In the genomic region with DNA sequence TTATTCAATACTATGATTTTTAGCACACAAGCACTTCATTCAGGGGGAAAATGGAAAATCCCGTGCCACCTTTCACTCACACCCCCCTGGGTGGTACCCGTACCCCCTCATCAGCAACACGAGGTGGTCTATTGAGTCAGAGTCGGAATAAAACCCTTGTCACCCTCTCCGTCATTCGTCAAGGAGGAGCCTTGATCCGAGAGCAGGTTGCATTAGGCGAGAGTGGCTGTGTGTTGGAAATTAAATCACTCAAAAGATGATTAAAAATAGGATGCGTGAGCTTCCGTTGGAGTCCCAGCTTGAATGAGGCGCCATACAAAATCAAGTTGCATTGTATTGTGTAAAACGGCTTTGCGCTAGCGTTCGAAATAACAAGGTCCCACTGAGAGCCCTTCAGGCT, we compare ENCODE assay signal across 32 mouse cellular contexts.
DNase-seq lines count a peak whose midpoint lies in the region; ATAC-seq lines count a peak whose summit lies in the region.
"Had no signal": no experiment of that assay in that cellular context is flagged by ENCODE, and none has a peak within 500 bp of the region (broad histone marks: within the 10 kb centered on the region; RNA-seq: fewer than 3 reads in every experiment).

No protein-coding gene starts in this region.

- no peak for ATAC-seq in forebrain, embryonic 13.5 days
- ATAC-seq in forebrain, embryonic 12.5 days (ENCODE audit: low FRiP score): no peak
- no peak for ATAC-seq in midbrain, embryonic 14.5 days (ENCODE audit: low FRiP score, low TSS enrichment)
- ATAC-seq in midbrain, embryonic 15.5 days (replicated peaks): no peak
- ATAC-seq in forebrain, embryonic 16.5 days: no peak
- ATAC-seq: intestine, embryonic 15.5 days; Patski had no signal

- intact Hi-C loops in heart, postnatal 10 days (cut with DNase I): no loop called here

- no peaks in the 10 kb centered on the region for H3K36me3 ChIP-seq in forebrain, embryonic 13.5 days (ENCODE audit: poor library complexity, severe bottlenecking)
- H3K36me3 ChIP-seq in forebrain, embryonic 12.5 days (replicated peaks): no peaks in the 10 kb centered on the region
- H3K36me3 ChIP-seq in midbrain, embryonic 14.5 days (ENCODE audit: control insufficient read depth, insufficient read depth, low read length): no peaks in the 10 kb centered on the region
- no peaks in the 10 kb centered on the region for H3K36me3 ChIP-seq in midbrain, embryonic 15.5 days (replicated peaks)
- no peaks in the 10 kb centered on the region for H3K36me3 ChIP-seq in forebrain, embryonic 16.5 days (ENCODE audit: control insufficient read depth, insufficient read depth)
- H3K36me3 ChIP-seq: embryonic facial prominence, embryonic 10.5 days; embryonic facial prominence, embryonic 13.5 days; G1E; heart, embryonic 12.5 days; heart, embryonic 15.5 days; hindbrain, embryonic 12.5 days; hindbrain, embryonic 15.5 days; intestine, embryonic 15.5 days had no signal

- H3K4me1 ChIP-seq in forebrain, embryonic 13.5 days: peaks cover 27% of the 10 kb centered on the region
- 0 out of 2 replicates have a peak, but pooled peaks cover 7% of the 10 kb centered on the region for H3K4me1 ChIP-seq in forebrain, embryonic 12.5 days
- no peaks in the 10 kb centered on the region for H3K4me1 ChIP-seq in midbrain, embryonic 14.5 days (ENCODE audit: control insufficient read depth, insufficient read depth, low read length)
- no peaks in the 10 kb centered on the region for H3K4me1 ChIP-seq in midbrain, embryonic 15.5 days
- H3K4me1 ChIP-seq in forebrain, embryonic 16.5 days (replicated peaks; ENCODE audit: control insufficient read depth, insufficient read depth, low read length): peaks cover 12% of the 10 kb centered on the region
- H3K4me1 ChIP-seq: heart, embryonic 12.5 days; hindbrain, embryonic 15.5 days; intestine, embryonic 15.5 days had no signal

- DNase-seq in heart, adult 11 months: peak; percentile 42
- no peak for DNase-seq in heart, postnatal 10 days
- DNase-seq in midbrain, embryonic 14.5 days: peak; percentile 31
- DNase-seq in adrenal gland, postnatal 4 days (ENCODE audit: low spot score in 2 of 2): no peak
- DNase-seq: adrenal gland, postnatal 10 days; adrenal gland, postnatal 36 days; B cell, adult 2 months; cerebellum, adult 18-20 months; cerebellum, adult 9-10 months; cerebellum, postnatal 14 days; gastrocnemius, adult 2 months; gastrocnemius, postnatal 14 days; heart, adult 18-20 months; heart, postnatal 14 days; heart, postnatal 4 days; kidney, adult 11 months; kidney, adult 8-10 months had no signal

- WGBS in forebrain, embryonic 13.5 days: 25% methylated on average over 15 of the region's 15 CpGs
- 41% methylated on average over 15 of the region's 15 CpGs for WGBS in forebrain, embryonic 12.5 days
- 33% methylated on average over 15 of the region's 15 CpGs for WGBS in midbrain, embryonic 14.5 days
- 29% methylated on average over 15 of the region's 15 CpGs for WGBS in midbrain, embryonic 15.5 days
- WGBS in forebrain, embryonic 16.5 days: 17% methylated on average over 15 of the region's 15 CpGs

- no peaks in the 10 kb centered on the region for H3K9me3 ChIP-seq in forebrain, embryonic 13.5 days (replicated peaks)
- H3K9me3 ChIP-seq in forebrain, embryonic 12.5 days: no peaks in the 10 kb centered on the region
- H3K9me3 ChIP-seq in midbrain, embryonic 14.5 days (ENCODE audit: control insufficient read depth, low read length): no peaks in the 10 kb centered on the region
- H3K9me3 ChIP-seq in midbrain, embryonic 15.5 days: no peaks in the 10 kb centered on the region
- H3K9me3 ChIP-seq in forebrain, embryonic 16.5 days (ENCODE audit: control insufficient read depth, low read length): no peaks in the 10 kb centered on the region
- H3K9me3 ChIP-seq: embryonic facial prominence, embryonic 10.5 days; embryonic facial prominence, embryonic 13.5 days; heart, embryonic 12.5 days; heart, embryonic 15.5 days; hindbrain, embryonic 12.5 days; hindbrain, embryonic 15.5 days; intestine, embryonic 15.5 days had no signal

- H3K4me2 ChIP-seq in forebrain, embryonic 13.5 days: peak overlapping the region; percentile 12
- no peak overlapping the region for H3K4me2 ChIP-seq in forebrain, embryonic 12.5 days
- no peak overlapping the region for H3K4me2 ChIP-seq in midbrain, embryonic 14.5 days (ENCODE audit: low read length)
- H3K4me2 ChIP-seq in midbrain, embryonic 15.5 days: no peak overlapping the region
- no peak overlapping the region for H3K4me2 ChIP-seq in forebrain, embryonic 16.5 days (ENCODE audit: low read length)
- H3K4me2 ChIP-seq: embryonic facial prominence, embryonic 13.5 days; heart, embryonic 12.5 days; heart, embryonic 15.5 days; hindbrain, embryonic 12.5 days; hindbrain, embryonic 15.5 days; intestine, embryonic 15.5 days had no signal

- no peak overlapping the region for H3K9ac ChIP-seq in forebrain, embryonic 13.5 days
- no peak overlapping the region for H3K9ac ChIP-seq in forebrain, embryonic 12.5 days
- no peak overlapping the region for H3K9ac ChIP-seq in midbrain, embryonic 14.5 days (replicated peaks; ENCODE audit: low read length)
- no peak overlapping the region for H3K9ac ChIP-seq in midbrain, embryonic 15.5 days
- 0 out of 2 replicates have a peak overlapping the region, but pooled peaks have one; percentile 4 for H3K9ac ChIP-seq in forebrain, embryonic 16.5 days (replicated peaks; ENCODE audit: low read depth, low read length)
- H3K9ac ChIP-seq: embryonic facial prominence, embryonic 13.5 days; heart, embryonic 12.5 days; heart, embryonic 15.5 days; hindbrain, embryonic 12.5 days; intestine, embryonic 15.5 days had no signal

- no peak overlapping the region for H3K4me3 ChIP-seq in forebrain, embryonic 13.5 days
- no peak overlapping the region for H3K4me3 ChIP-seq in forebrain, embryonic 12.5 days (replicated peaks)
- no peak overlapping the region for H3K4me3 ChIP-seq in midbrain, embryonic 14.5 days (replicated peaks; ENCODE audit: low read depth, low read length)
- H3K4me3 ChIP-seq in midbrain, embryonic 15.5 days: no peak overlapping the region
- H3K4me3 ChIP-seq in forebrain, embryonic 16.5 days (replicated peaks; ENCODE audit: low read length): no peak overlapping the region
- H3K4me3 ChIP-seq: embryonic facial prominence, embryonic 10.5 days; embryonic facial prominence, embryonic 13.5 days; erythroblast, embryonic 14.5 days; gastrocnemius, adult 2 months; heart, embryonic 12.5 days; heart, embryonic 15.5 days; hindbrain, embryonic 12.5 days; hindbrain, embryonic 15.5 days; intestine, embryonic 15.5 days had no signal

- no peak overlapping the region for H3K27ac ChIP-seq in forebrain, embryonic 13.5 days
- H3K27ac ChIP-seq in forebrain, embryonic 12.5 days: no peak overlapping the region
- no peak overlapping the region for H3K27ac ChIP-seq in midbrain, embryonic 14.5 days (replicated peaks; ENCODE audit: low read depth, low read length)
- H3K27ac ChIP-seq in midbrain, embryonic 15.5 days: no peak overlapping the region
- H3K27ac ChIP-seq in forebrain, embryonic 16.5 days (ENCODE audit: low read length): no peak overlapping the region
- H3K27ac ChIP-seq: embryonic facial prominence, embryonic 13.5 days; gastrocnemius, adult 2 months; heart, embryonic 15.5 days; hindbrain, embryonic 12.5 days; hindbrain, embryonic 15.5 days; intestine, embryonic 15.5 days had no signal

- H3K27me3 ChIP-seq in forebrain, embryonic 13.5 days: no peaks in the 10 kb centered on the region
- no peaks in the 10 kb centered on the region for H3K27me3 ChIP-seq in forebrain, embryonic 12.5 days
- no peaks in the 10 kb centered on the region for H3K27me3 ChIP-seq in midbrain, embryonic 14.5 days (ENCODE audit: control insufficient read depth, insufficient read depth, low read length)
- H3K27me3 ChIP-seq in midbrain, embryonic 15.5 days (replicated peaks): no peaks in the 10 kb centered on the region
- no peaks in the 10 kb centered on the region for H3K27me3 ChIP-seq in forebrain, embryonic 16.5 days (replicated peaks; ENCODE audit: control insufficient read depth, insufficient read depth, low read length)
- H3K27me3 ChIP-seq: CH12.LX; embryonic facial prominence, embryonic 13.5 days; heart, embryonic 12.5 days; heart, embryonic 15.5 days; hindbrain, embryonic 12.5 days; hindbrain, embryonic 15.5 days; intestine, embryonic 15.5 days; Patski had no signal

Comparison
In these comparisons a context has a peak if more than half of its experiments do, and no peak if none do; other contexts are left out.
1. DNase-seq: peak in heart, adult 11 months (single experiment) and midbrain, embryonic 14.5 days (single experiment); none in heart, postnatal 10 days (0 of 2) and adrenal gland, postnatal 4 days (0 of 2).